ENCODE assay signal across 19 mouse cellular contexts in the genomic region with DNA sequence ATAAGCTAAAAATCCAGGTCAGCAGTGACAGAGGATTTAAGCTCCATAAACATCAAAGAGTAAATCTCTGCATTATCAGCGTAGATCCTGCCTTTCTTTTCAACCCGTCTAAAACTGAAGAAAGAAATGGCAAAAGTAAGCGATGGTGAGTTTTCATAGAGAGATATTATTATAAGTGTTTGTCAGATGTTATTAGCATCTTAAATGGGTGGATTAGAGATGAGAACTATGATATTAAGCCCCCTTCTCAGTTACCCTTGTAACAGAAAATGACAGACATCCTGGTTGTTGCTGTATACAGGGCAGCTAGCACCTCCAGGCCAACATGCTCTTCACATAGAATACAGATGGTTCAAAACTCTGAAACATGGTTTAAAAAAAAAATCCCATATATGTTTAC. TPM values are rescaled to one million over a fixed set of nuclear protein-coding genes. Genes with fewer than 3 reads are reported as not detected.
"Had no signal": no experiment of that assay in that cellular context is flagged by ENCODE, and none has a peak within 500 bp of the region (broad histone marks: within the 10 kb centered on the region; RNA-seq: fewer than 3 reads in every experiment).

No protein-coding gene starts in this region.

- H3K27ac ChIP-seq: neural tube, embryonic 12.5 days; neural tube, embryonic 13.5 days; neural tube, embryonic 15.5 days; stomach, embryonic 15.5 days; stomach, postnatal 0 days had no signal

- H3K36me3 ChIP-seq: neural tube, embryonic 12.5 days; neural tube, embryonic 13.5 days; neural tube, embryonic 15.5 days; stomach, embryonic 15.5 days had no signal

- H3K4me3 ChIP-seq: neural tube, embryonic 12.5 days; neural tube, embryonic 13.5 days; neural tube, embryonic 15.5 days; stomach, embryonic 15.5 days had no signal

- H3K27me3 ChIP-seq: neural tube, embryonic 12.5 days; neural tube, embryonic 13.5 days; neural tube, embryonic 15.5 days; stomach, embryonic 15.5 days had no signal

- DNase-seq: right cerebral cortex, adult 18-20 months; right cerebral cortex, postnatal 14 days; right cerebral cortex, postnatal 25 days; right cerebral cortex, postnatal 4 days; spleen, adult 18-20 months; thymus, adult 18-20 months; thymus, adult 2 months; thymus, postnatal 14 days; thymus, postnatal 25 days; thymus, postnatal 36 days; thymus, postnatal 4 days had no signal

- H3K4me1 ChIP-seq: neural tube, embryonic 12.5 days; neural tube, embryonic 13.5 days; neural tube, embryonic 15.5 days; stomach, embryonic 15.5 days had no signal

- H3K9me3 ChIP-seq: neural tube, embryonic 12.5 days; neural tube, embryonic 13.5 days; neural tube, embryonic 15.5 days; stomach, embryonic 15.5 days had no signal

RNA-seq across cellular contexts. Expression of a gene that starts 22.6 kb away (rescaled TPM):
- total RNA-seq: neutrophil, adult 5-6 weeks had no signal
- polyA plus RNA-seq: spleen, adult 2 months; testis, adult 2 months had no signal
